Mouse (Mus musculus) gastrocnemius, adult 18-20 months (tissue): Measurements from ENCODE around the gene Dgki. TPM values are rescaled to one million over a fixed set of nuclear protein-coding genes. Genes with fewer than 3 reads are reported as not detected.

Experiments
- DNase-seq: peaks from one replicate; pipeline ENCODE4 v3.0.0; 2021; ENCODE audit warnings: low spot score
- total RNA-seq, 2 experiments: library from RNA; stranded (reverse); gene quantifications; 2 replicates each; pipeline ENCODE4 v1.2.3; 2021

The Dgki gene
- total RNA-seq, 2 experiments from 2014 or later = 0.11 to 0.40 TPM

GRCm38 (mm10) chr6:36868217-36868616, 431.8 kb downstream of the Dgki start:
- DNase-seq = no peak

GRCm38 (mm10) chr6:36858258-36859041, 441.5 kb downstream of the Dgki start:
- DNase-seq = no peak

GRCm38 (mm10) chr6:36857627-36858257, 442.2 kb downstream of the Dgki start:
- DNase-seq = no peak

- no peak for DNase-seq
Observed at GRCm38 (mm10) chr6:36850422-36851129, 449.4 kb downstream of the Dgki start.

- peak; percentile 32 for DNase-seq
Observed at GRCm38 (mm10) chr6:36845288-36845687, 454.7 kb downstream of the Dgki start.

GRCm38 (mm10) chr6:36844258-36844657, 455.7 kb downstream of the Dgki start:
- peak; percentile 4 for DNase-seq

GRCm38 (mm10) chr6:36843031-36843488, 456.9 kb downstream of the Dgki start:
- no peak for DNase-seq

- no peak for DNase-seq
Observed at GRCm38 (mm10) chr6:36842101-36842922, 457.7 kb downstream of the Dgki start.

GRCm38 (mm10) chr6:36841701-36842100, 458.3 kb downstream of the Dgki start:
- no peak for DNase-seq

- no peak for DNase-seq
Observed at GRCm38 (mm10) chr6:36841174-36841573, 458.8 kb downstream of the Dgki start.

- DNase-seq = no peak
Observed at GRCm38 (mm10) chr6:36838747-36839146, 461.2 kb downstream of the Dgki start.

GRCm38 (mm10) chr6:36835351-36835750, 464.6 kb downstream of the Dgki start:
- no peak for DNase-seq

GRCm38 (mm10) chr6:36834695-36835265, 465.2 kb downstream of the Dgki start:
- no peak for DNase-seq

GRCm38 (mm10) chr6:36832681-36833080, 467.3 kb downstream of the Dgki start:
- DNase-seq = no peak

- no peak for DNase-seq
Observed at GRCm38 (mm10) chr6:36832207-36832606, 467.8 kb downstream of the Dgki start.

GRCm38 (mm10) chr6:36830371-36830925, 469.5 kb downstream of the Dgki start:
- no peak for DNase-seq

- peak; percentile 12 for DNase-seq
Observed at GRCm38 (mm10) chr6:36819784-36820050, 480.3 kb downstream of the Dgki start.

- DNase-seq = peak; percentile 44
Observed at GRCm38 (mm10) chr6:36819019-36819783, 480.8 kb downstream of the Dgki start.

- no peak for DNase-seq
Observed at GRCm38 (mm10) chr6:36818281-36819018, 481.5 kb downstream of the Dgki start.
